Mouse (Mus musculus) hindbrain, postnatal 0 days (tissue): Measurements from ENCODE around the gene Arpp21. TPM values are rescaled to one million over a fixed set of nuclear protein-coding genes. Genes with fewer than 3 reads are reported as not detected.

Experiments used
- ATAC-seq: fragments of 200-750 bp; cut with Nextera tagmentation; 2 replicates; pipeline ENCODE4 v1.8.0; 2017; ENCODE audit warnings: mild to moderate bottlenecking, moderate TSS enrichment, moderate library complexity
- DNase-seq: peaks from one replicate; pipeline ENCODE4 v3.0.0-alpha.2; 2015; ENCODE audit warnings: low spot score
- H3K27ac ChIP-seq: fragments of 300-500 bp; sonication (generic); 2 replicates; pipeline ENCODE4 v1.5.1; 2014; ENCODE audit warnings: mild to moderate bottlenecking
- H3K27me3 ChIP-seq: fragments of 300-500 bp; sonication (generic); 2 replicates; pipeline ENCODE4 v1.6.1; 2014; ENCODE audit warnings: low read length, mixed read lengths; ENCODE audit not compliant: insufficient read depth
- H3K36me3 ChIP-seq: fragments of 300-500 bp; sonication (generic); 2 replicates; pipeline ENCODE4 v1.6.1; 2014; ENCODE audit warnings: low read length, mixed read lengths; ENCODE audit not compliant: insufficient read depth
- H3K4me1 ChIP-seq: fragments of 300-500 bp; sonication (generic); 2 replicates; pipeline ENCODE4 v1.6.1; 2014; ENCODE audit warnings: antibody characterized with exemption, low read length, mixed read lengths; ENCODE audit not compliant: insufficient read depth
- H3K4me2 ChIP-seq: fragments of 300-500 bp; sonication (generic); 2 replicates; pipeline ENCODE4 v1.6.1; 2014; ENCODE audit warnings: low read depth, mild to moderate bottlenecking, low read length, moderate library complexity, mixed read lengths
- H3K4me3 ChIP-seq: fragments of 300-500 bp; sonication (generic); 2 replicates; pipeline ENCODE4 v1.5.1; 2014; ENCODE audit warnings: low read length
- H3K9ac ChIP-seq: fragments of 300-500 bp; sonication (generic); replicated peaks from 2 replicates; pipeline ENCODE4 v1.6.1; 2014; ENCODE audit warnings: mild to moderate bottlenecking, low read length, moderate library complexity, mixed read lengths
- H3K9me3 ChIP-seq: fragments of 300-500 bp; sonication (generic); 2 replicates; pipeline ENCODE4 v1.6.1; 2016; ENCODE audit warnings: low read length, mixed read lengths
- CTCF ChIP-seq: IDR thresholded peaks from 2 replicates; pipeline ENCODE4 v1.5.1; 2016; ENCODE audit warnings: antibody characterized with exemption, control low read depth, low read depth
- WGBS: fragments of 180-500 bp; shearing (Covaris S2); extraction: QIAGEN DNeasy Blood & Tissue Kit; methylation state at CpG from one replicate; pipeline ENCODE4 v1.1.7; 2014; 5-methylcytosine and 5-hydroxymethylcytosine counted together
- polyA plus RNA-seq: library from polyadenylated mRNA; unstranded; fragments of >200 nt; fragmentation: Nextera tagmentation; extraction: Ambion mirVana; gene quantifications from 2 replicates; pipeline ENCODE4 v1.2.1, GENCODE M21; 2015
- total RNA-seq: library from RNA; depleted of rRNA; stranded (reverse); fragments of >200 nt; gene quantifications from 2 replicates; pipeline ENCODE4 v1.2.3, GENCODE M21; 2014

Arpp21 gene
- total and polyA plus RNA-seq, 2 experiments from 2014 or later, result 60.9 to 80.5 TPM

DNA sequence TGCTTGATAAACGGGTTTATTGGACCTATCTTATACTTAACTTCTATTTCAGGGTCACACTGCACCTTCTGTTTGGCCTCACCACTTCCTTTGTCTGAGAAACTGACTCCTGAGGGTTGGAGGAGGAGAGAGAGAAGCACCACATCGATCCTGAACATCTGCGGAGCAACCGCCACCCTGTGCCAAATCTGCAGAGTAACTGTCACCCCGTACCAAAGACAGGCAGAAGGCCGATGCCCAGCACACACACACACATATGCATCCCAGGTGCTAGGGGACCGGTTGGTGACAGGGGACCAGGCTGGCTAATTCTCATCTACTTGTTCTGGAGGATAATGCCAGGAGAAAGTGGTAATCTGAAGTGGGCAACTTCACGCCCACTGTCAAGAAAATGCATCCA lies 16.4 kb downstream of the Arpp21 start:
- TF ChIP-seq CTCF, result no peak
- DNase-seq, result no peak
- no peak overlapping the region for H3K9ac ChIP-seq

DNA sequence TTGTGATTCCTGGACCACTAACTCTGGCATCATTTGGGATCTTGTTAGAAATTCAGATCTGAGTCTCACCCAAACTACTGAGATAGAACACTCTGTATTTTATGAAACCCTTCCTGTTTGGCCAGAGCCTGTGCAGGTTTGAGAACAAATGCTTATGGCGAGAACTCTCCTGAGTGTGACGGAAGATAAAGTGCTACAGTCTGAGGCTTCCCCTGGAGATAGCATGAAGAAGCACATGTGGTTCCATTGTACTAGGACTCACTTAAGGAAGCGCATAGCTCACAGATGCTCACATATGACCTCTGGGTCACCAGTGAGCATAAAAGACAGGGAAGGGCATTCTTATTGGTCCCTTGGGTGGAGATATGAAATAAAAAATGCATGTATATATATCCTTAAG lies 17.5 kb downstream of the Arpp21 start:
- DNase-seq (no peak), ATAC-seq (no peak)
- Histone ChIP-seq H3K4me2 (no peak overlapping the region), H3K9ac (no peak overlapping the region), H3K27me3 (no peaks in the 10 kb centered on the region), H3K36me3 (peaks cover 5% of the 10 kb centered on the region; the same call in 1 of the 2 replicates), H3K27ac (no peak overlapping the region), H3K4me3 (no peak overlapping the region), H3K9me3 (no peaks in the 10 kb centered on the region), H3K4me1 (no peaks in the 10 kb centered on the region)
- TF ChIP-seq CTCF, result no peak
- 64% methylated on average over 3 of the region's 3 CpGs for WGBS

More for the DNA sequence above, 16.4 kb downstream of the Arpp21 start:
- WGBS, result 63% methylated on average over 8 of the region's 8 CpGs
- Histone ChIP-seq H3K4me2 (no peak overlapping the region), H3K4me1 (no peaks in the 10 kb centered on the region), H3K9me3 (no peaks in the 10 kb centered on the region), H3K4me3 (no peak overlapping the region), H3K27me3 (no peaks in the 10 kb centered on the region), H3K27ac (no peak overlapping the region), H3K36me3 (peaks cover 5% of the 10 kb centered on the region; the same call in 1 of the 2 replicates)
- ATAC-seq, result no peak

DNA sequence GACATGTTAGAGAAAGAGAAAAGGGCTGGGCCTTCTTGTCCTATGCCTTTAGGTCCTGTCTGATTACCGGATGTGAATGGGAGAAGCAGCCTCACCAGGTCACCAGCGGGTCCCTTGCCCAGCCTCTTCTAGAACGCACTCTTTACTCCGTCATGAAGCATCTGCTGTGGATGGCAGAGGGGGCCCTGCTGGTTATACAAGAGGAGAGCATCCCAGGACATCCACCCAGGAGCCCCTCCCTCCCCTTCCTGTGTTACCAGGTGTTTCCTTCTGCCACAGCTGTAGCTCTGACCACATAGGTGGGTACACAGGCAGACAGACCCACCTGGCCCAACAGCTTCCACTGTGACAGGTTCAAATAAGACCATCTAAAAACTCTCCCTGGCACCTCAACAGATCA lies 18.6 kb downstream of the Arpp21 start:
- H3K36me3 ChIP-seq, result peaks cover 5% of the 10 kb centered on the region; the same call in 1 of the 2 replicates
- 88% methylated on average over 4 of the region's 4 CpGs for WGBS
- no peak overlapping the region for H3K9ac ChIP-seq
- H3K27ac ChIP-seq, result no peak overlapping the region
- H3K27me3 ChIP-seq, result no peaks in the 10 kb centered on the region
- no peak for TF ChIP-seq CTCF
- no peaks in the 10 kb centered on the region for H3K4me1 ChIP-seq
- no peak overlapping the region for H3K4me3 ChIP-seq
- DNase-seq, result no peak
- no peaks in the 10 kb centered on the region for H3K9me3 ChIP-seq
- no peak overlapping the region for H3K4me2 ChIP-seq
- ATAC-seq, result no peak

DNA sequence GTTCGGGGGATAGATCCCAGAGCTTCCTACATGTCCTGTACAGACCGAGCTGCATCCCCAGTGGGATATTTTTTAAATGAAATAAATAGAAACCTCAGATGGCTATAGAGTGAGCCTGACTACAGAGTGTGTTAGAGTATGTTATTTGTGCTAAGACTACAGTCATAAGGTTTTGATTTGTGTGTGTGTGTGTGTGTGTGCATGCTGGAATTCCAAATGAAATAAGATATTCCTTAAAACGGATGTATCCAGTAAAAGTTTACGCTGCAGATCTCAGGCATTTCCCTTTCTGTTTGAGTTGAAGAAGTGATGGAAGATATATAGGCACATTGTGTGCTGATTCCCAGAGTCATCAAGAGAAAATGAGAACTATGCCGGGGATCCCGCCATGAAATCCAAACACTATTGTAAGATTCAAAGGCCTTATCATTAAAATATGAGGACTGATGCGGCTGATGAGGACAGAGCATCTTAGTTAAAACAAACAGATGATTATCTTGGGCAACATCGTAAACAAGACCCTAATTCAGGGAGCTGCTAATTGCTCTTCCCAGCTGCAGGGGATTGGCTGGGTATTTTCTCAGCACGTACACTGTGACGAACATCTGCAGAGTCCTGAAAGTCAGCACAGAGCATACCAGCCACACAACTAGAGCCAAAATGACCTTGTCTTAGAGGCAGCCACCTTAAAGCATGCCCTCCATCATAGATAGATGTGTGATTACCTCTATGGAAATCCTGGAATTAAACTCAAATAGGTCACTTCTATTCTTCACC lies 20.5 kb downstream of the Arpp21 start:
- Histone ChIP-seq H3K4me3 (no peak overlapping the region), H3K4me1 (no peaks in the 10 kb centered on the region), H3K27me3 (no peaks in the 10 kb centered on the region), H3K4me2 (no peak overlapping the region), H3K36me3 (peaks cover 5% of the 10 kb centered on the region; the same call in 1 of the 2 replicates), H3K9ac (no peak overlapping the region), H3K27ac (no peak overlapping the region), H3K9me3 (no peaks in the 10 kb centered on the region)
- no peak for TF ChIP-seq CTCF
- 70% methylated on average over 10 of the region's 10 CpGs for WGBS
- no peak for DNase-seq
- no peak for ATAC-seq

DNA sequence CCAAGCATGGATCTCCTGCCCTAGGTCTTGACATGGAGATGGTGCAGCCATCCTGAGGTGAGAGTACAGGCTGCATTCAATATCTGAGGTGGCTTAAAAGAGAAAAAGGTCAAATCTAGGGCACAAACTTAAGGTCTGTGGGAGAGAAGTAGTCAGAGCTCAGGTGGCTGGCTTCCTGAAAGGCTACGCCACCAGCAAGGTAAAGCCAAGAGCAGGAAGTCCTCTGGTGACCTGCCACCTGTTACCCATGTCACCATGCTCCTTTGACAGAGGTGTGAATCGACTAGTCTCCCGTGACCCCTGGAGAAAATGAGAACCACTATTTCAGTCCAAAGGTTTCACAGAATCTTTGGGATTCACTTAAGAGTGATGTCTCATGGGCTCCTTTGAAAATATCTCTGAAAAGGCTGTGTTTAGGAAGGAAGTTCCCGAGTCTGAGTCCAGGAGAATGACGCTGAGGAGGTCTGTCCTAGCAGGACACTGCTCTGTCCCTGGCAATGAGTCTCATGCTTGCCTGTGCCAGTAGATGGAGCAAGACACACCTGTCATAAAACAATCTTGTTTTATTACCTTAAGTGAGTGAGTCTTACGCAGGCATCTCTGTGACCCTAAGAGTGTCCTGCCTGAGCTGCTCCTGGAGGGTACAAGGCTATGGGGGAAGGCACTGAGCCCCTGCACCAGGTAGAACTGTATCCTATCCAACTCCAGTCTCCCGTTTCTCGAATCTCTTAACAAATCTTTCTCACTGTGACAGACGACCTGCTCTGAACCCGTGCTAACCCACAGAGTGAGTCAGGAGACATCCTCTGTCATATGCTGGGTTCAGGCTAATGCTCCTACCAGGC lies 22.1 kb downstream of the Arpp21 start:
- Histone ChIP-seq H3K9ac (no peak overlapping the region), H3K9me3 (no peaks in the 10 kb centered on the region), H3K4me1 (no peaks in the 10 kb centered on the region), H3K4me3 (no peak overlapping the region), H3K4me2 (no peak overlapping the region), H3K27ac (no peak overlapping the region), H3K36me3 (peaks cover 5% of the 10 kb centered on the region; the same call in 1 of the 2 replicates), H3K27me3 (no peaks in the 10 kb centered on the region)
- ATAC-seq (no peak), DNase-seq (peak; percentile 34)
- 67% methylated on average over 10 of the region's 10 CpGs for WGBS
- TF ChIP-seq CTCF, result peak; percentile 50

DNA sequence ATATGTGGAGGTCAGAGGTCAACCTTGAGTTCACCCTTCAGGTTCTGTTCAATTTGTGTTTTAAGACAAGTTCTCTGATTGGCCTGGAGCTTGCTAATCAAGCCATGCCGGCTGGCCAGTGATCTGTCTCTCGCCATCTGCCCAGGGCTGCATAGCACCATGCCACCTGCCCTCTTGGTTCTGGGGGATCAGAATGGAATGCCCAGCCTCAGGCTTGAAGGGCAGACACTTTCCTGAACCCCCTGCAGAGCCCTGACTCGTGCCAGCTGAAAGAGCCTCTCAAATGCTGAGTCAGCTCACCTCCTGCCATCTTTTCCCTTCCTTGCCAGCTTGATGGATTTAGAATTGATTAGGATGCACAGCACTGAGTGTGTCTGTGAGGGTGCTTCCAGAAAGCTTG lies 25.9 kb downstream of the Arpp21 start:
- Histone ChIP-seq H3K27me3 (no peaks in the 10 kb centered on the region), H3K9ac (no peak overlapping the region), H3K27ac (no peak overlapping the region), H3K4me1 (no peaks in the 10 kb centered on the region), H3K4me2 (no peak overlapping the region), H3K36me3 (no peaks in the 10 kb centered on the region), H3K4me3 (no peak overlapping the region), H3K9me3 (no peaks in the 10 kb centered on the region)
- DNase-seq (peak; percentile 52), ATAC-seq (peak; percentile 50; the same call in 1 of the 2 replicates)
- TF ChIP-seq CTCF, result no peak
- WGBS, result 39% methylated on average over 3 of the region's 3 CpGs
